Mouse (Mus musculus): ENCODE data around the gene Tbc1d25.

GRCm38 (mm10) chrX:8192640-8193418 lies 16.8 kb upstream of the Tbc1d25 start:
- TF ChIP-seq CTCF (conservative IDR thresholded peaks at IDR 0.05; ENCODE audit: low read length) (no peak), POU5F1 (IDR thresholded peaks at IDR 0.05; ENCODE audit: borderline replicate concordance, low read length) (no peak)
